Mouse (Mus musculus) frontal cortex, adult 2 months (tissue): ENCODE data around the gene Zfp28. TPM values are rescaled to one million over a fixed set of nuclear protein-coding genes. Genes with fewer than 3 reads are reported as not detected.

ENCODE experiments used
- DNase-seq, 2 experiments: peaks; one replicate each; pipeline ENCODE4 v3.0.0; 2022; ENCODE audit warnings: low spot score in 1 of 2; ENCODE audit errors: extremely low spot score in 1 of 2
- polyA plus RNA-seq: library from polyadenylated mRNA; depleted of rRNA; stranded (reverse); fragments of >200 nt; gene quantifications from 2 replicates; pipeline ENCODE4 v1.2.3, GENCODE M21; 2012; rRNA removed

Zfp28 gene
- polyA plus RNA-seq, 1 experiment: 13.7 TPM

GRCm38 (mm10) chr7:6397996-6398975 is 15.2 kb downstream of the Zfp28 start, which contains the start of gene Smim17:
Smim17 (plus strand) TSS chr7:6398715.
- DNase-seq: peak; percentile 63 to 82

DNA sequence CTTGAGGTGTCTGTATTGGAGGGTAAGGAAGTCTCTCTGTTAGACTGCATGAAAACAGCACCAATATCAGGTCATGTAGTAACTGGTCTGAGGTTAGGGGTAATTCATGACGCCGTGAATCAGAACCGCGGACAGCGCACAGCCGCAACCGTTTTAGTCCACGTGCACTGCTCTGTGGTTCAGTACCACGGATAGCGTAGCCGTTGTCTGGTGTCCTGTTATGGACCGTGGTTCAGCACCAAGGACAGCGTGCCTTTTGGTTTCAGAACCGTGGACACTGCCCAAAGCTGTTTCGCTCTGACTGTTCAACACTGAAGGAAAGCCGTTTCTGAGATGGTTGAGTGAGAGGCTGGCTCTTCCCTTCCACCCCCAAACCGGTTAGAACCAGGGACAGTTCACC is 26.9 kb downstream of the Zfp28 start, which contains the start of gene Gm20715:
Gene Gm20715 (plus strand): TSS at position 235 of the 400 bp plus-strand sequence.
- DNase-seq: peak; percentile 39 to 80

DNA sequence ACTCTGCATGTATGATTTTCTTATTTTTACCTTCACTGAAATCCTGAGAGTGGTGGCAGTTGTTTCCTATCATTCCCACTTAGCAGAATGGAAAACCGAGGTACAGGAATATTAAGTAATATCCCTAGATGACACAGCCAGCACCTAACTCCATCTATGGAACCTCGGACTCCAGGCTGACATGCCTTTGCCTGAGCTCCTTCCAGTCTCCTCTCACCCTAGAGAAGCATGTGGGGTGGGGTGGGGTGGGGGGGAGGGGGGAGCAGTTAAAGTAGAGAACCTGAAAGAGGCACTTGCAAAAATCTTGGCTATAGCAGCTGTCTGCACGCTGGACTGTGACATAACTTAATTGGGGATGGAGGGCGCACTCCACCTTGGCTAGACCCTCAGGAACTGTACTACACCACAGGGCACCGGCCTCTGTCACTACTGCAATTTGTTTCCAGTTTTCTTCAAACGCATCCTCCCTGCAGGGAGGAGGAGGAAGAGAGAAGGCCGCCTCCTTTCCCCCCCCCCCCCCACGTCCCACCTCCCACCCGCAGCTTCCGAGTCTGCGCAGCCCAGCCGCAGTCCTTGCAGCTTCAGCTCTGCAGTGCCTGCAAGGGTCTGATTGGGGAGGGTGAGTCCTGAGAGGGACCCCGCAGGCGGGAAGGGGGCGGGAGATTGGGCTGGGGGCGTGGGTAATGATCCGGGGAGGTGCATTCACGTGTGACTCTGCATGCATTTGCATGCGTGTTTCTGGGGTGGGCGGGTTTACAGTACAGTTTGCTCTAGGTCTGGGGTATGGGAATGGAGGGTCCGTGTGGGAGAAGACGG is 31.7 kb downstream of the Zfp28 start:
- DNase-seq: peak in 1 of 2 experiments; percentile 33

GRCm38 (mm10) chr7:6415442-6415787 is 32.3 kb downstream of the Zfp28 start:
- no peak for DNase-seq

DNA sequence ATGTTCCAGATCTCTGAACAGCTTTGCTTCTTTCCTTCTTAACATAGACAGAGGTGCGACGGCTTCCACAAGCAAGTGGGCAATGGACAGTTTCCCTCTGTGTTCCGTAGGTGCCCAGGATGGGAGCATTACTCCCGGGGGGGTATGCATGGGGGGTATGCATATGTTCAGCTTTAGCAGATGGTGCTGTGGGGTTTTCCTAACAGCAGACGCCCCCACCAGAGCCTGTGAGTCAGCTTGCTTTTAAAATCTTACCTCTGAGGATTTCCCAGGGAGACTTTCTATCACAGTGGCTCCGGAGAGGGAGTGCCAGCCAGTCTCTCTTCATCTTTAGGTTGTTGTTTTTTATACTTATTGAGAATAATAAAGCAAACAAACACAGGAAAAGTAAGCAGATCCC is 36.8 kb downstream of the Zfp28 start:
- DNase-seq: peak; percentile 31 to 69

GRCm38 (mm10) chr7:6429381-6429780 is 46.3 kb downstream of the Zfp28 start:
- no peak for DNase-seq

DNA sequence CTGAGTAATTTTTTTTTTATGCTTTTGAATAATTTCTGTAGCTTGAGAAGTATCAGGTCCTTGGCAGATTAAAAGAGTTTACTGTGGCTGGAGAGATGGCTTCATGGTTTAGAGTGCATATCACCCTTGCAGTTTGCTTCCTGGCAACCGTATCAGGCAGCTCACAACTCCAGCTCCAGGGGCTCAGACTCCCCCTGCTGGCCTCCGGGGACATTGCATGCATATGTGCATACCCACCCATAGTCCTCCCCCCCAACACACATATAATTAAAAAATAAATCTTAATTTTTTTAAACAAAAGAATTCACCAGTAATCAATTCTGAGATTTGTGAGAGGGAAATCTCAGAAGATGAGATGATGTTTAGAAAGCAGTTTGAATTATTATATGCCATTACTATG is 47.2 kb downstream of the Zfp28 start:
- DNase-seq: peak in 1 of 2 experiments; percentile 21

GRCm38 (mm10) chr7:6438388-6438787 is 55.3 kb downstream of the Zfp28 start, which contains the start of gene Olfr1344:
Olfr1344 (plus strand) TSS chr7:6438688.
- DNase-seq: no peak

GRCm38 (mm10) chr7:6441173-6441572 is 58.1 kb downstream of the Zfp28 start:
- DNase-seq: no peak

Other genes starting within 250 kb of the Zfp28 start
- 33.4 and 33.9 TPM in 2 replicates for gene Zfp787, start 227.3 kb upstream of the Zfp28 start, polyA plus RNA-seq
- 49.2 and 50.3 TPM in 2 replicates for gene Zfp444, start 211.1 kb upstream of the Zfp28 start, polyA plus RNA-seq
- gene Galp, start 186.2 kb upstream of the Zfp28 start, polyA plus RNA-seq: not detected in 2 replicates
- not detected in 2 replicates for gene Zscan5b, start 161.0 kb upstream of the Zfp28 start, polyA plus RNA-seq
- not detected in 2 replicates for gene Epp13, start 130.6 kb upstream of the Zfp28 start, polyA plus RNA-seq
- gene Zfp667, start 96.7 kb upstream of the Zfp28 start, polyA plus RNA-seq: 7.3 and 7.6 TPM in 2 replicates
- gene Zfp583, start 52.0 kb upstream of the Zfp28 start, polyA plus RNA-seq: 6.8 and 8.1 TPM in 2 replicates
- 4.0 and 5.0 TPM in 2 replicates for gene Gm3854, start 39.5 kb upstream of the Zfp28 start, polyA plus RNA-seq
- 2.6 and 3.3 TPM in 2 replicates for gene Zfp78, start 20.0 kb upstream of the Zfp28 start, polyA plus RNA-seq
- 7.0 and 8.9 TPM in 2 replicates for gene Smim17, start 15.4 kb downstream of the Zfp28 start, polyA plus RNA-seq
- gene Gm20715, start 27.0 kb downstream of the Zfp28 start, polyA plus RNA-seq: 0.21 and 0.24 TPM in 2 replicates
- 3.4 TPM in 2 replicates for gene Olfr1344, start 55.4 kb downstream of the Zfp28 start, polyA plus RNA-seq
- 0.02 TPM in 1 of 2 replicates, not detected in the other for gene Olfr1336, start 72.9 kb downstream of the Zfp28 start, polyA plus RNA-seq
- not detected in 2 replicates for gene Olfr1346, start 83.8 kb downstream of the Zfp28 start, polyA plus RNA-seq
- gene Olfr5, start 103.6 kb downstream of the Zfp28 start, polyA plus RNA-seq: not detected in 2 replicates
- gene Olfr1347, start 116.5 kb downstream of the Zfp28 start, polyA plus RNA-seq: not detected in 2 replicates
- gene Olfr1348, start 125.5 kb downstream of the Zfp28 start, polyA plus RNA-seq: not detected in 2 replicates
- 0.08 TPM in 1 of 2 replicates, not detected in the other for gene Olfr1349, start 139.7 kb downstream of the Zfp28 start, polyA plus RNA-seq
- not detected in 2 replicates for gene Olfr1350, start 181.5 kb downstream of the Zfp28 start, polyA plus RNA-seq